Mouse (Mus musculus): ENCODE measurements at regions not wholly inside any gene's neighbourhood (a gene's known extent, or its start where the extent isn't known, plus 50 kb on each side); places are given as distances from the start of the nearest gene placed in this dataset.

- TF ChIP-seq CTCF (IDR thresholded peaks at IDR 0.05; ENCODE audit: low read depth) (no peak), EP300 (IDR thresholded peaks at IDR 0.05; ENCODE audit: low read depth) (no peak)
Measured at GRCm38 (mm10) chr12:107360511-107360910, 127.9 kb upstream of the 3110018I06Rik start.

Data from liver, postnatal 0 days (tissue).